Mouse (Mus musculus) cerebellum, postnatal 36 days (tissue): ENCODE data around the gene Txnrd2.

ENCODE experiments used
- DNase-seq, 2 experiments: peaks; one replicate each; pipeline ENCODE4 v3.0.0; 2021 to 2022; ENCODE audit warnings: mixed read lengths in 2 of 2

The Txnrd2 gene

GRCm38 (mm10) chr16:18490894-18491293 lies 64.7 kb downstream of the Txnrd2 start:
- DNase-seq: no peak

- no peak for DNase-seq
Observed at GRCm38 (mm10) chr16:18497865-18498515, 71.8 kb downstream of the Txnrd2 start.

- DNase-seq: peak; percentile 95 to 97
Observed at GRCm38 (mm10) chr16:18498558-18498990, 72.4 kb downstream of the Txnrd2 start, which contains the start of the genes Gnb1l and Rtl10. Gene Gnb1l (plus strand): TSS chr16:18498713. Gene Rtl10 (plus strand): TSS chr16:18498901.

GRCm38 (mm10) chr16:18498996-18499395 lies 72.8 kb downstream of the Txnrd2 start:
- DNase-seq: no peak

- no peak for DNase-seq
Observed at GRCm38 (mm10) chr16:18501531-18501930, 75.3 kb downstream of the Txnrd2 start.

- DNase-seq: no peak
Observed at GRCm38 (mm10) chr16:18503566-18504342, 77.6 kb downstream of the Txnrd2 start.

- no peak for DNase-seq
Observed at GRCm38 (mm10) chr16:18506524-18507199, 80.5 kb downstream of the Txnrd2 start.

- DNase-seq: no peak
Observed at GRCm38 (mm10) chr16:18507200-18507549, 81.0 kb downstream of the Txnrd2 start.

GRCm38 (mm10) chr16:18511741-18512140 lies 85.6 kb downstream of the Txnrd2 start:
- DNase-seq: no peak

GRCm38 (mm10) chr16:18513508-18513907 lies 87.3 kb downstream of the Txnrd2 start:
- DNase-seq: no peak

- DNase-seq: no peak
Observed at GRCm38 (mm10) chr16:18518091-18518490, 91.9 kb downstream of the Txnrd2 start.

- no peak for DNase-seq
Observed at GRCm38 (mm10) chr16:18523563-18524245, 97.5 kb downstream of the Txnrd2 start.

GRCm38 (mm10) chr16:18528656-18529055 lies 102.5 kb downstream of the Txnrd2 start:
- no peak for DNase-seq
